Mouse (Mus musculus) natural killer cell, adult 2 months (primary cell): ENCODE measurements around the gene Mtnr1a.
"Not testable (repeated sequence)": the region's sequence is repeated elsewhere in the genome, so short reads cannot be mapped to it uniquely, and the experiment has no call there.

Experiments used
- DNase-seq, 2 experiments: peaks; one replicate each; pipeline ENCODE4 v3.0.0; 2022; ENCODE audit warnings: low spot score in 2 of 2

Gene Mtnr1a

DNA sequence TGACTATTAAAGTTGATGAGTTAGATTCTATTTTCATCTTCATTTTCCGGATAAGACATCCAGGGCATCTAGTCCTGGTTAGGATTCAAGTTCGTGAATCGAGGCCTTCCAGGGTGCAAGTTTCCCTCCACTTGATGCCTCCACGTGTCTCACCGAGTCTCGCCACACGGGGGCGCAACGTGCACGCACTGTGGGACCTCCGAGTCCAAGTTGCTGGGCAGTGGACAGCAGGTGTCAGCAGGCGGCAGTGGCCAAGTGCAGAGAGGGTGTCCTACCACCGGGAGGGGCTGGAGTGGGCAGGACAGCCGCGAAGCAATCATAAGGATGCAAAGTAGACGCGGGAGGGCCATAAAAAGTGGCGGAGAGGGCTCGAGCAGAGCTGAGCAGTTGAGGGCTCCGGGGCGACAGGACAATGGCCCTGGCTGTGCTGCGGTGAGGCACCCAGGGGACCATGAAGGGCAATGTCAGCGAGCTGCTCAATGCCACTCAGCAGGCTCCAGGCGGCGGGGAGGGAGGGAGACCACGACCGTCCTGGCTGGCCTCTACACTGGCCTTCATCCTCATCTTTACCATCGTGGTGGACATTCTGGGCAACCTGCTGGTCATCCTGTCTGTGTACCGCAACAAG is at the start of gene Mtnr1a:
Gene Mtnr1a, plus strand, starts transcription at position 379 of the 628 bp plus-strand sequence.
- no peak for DNase-seq

DNA sequence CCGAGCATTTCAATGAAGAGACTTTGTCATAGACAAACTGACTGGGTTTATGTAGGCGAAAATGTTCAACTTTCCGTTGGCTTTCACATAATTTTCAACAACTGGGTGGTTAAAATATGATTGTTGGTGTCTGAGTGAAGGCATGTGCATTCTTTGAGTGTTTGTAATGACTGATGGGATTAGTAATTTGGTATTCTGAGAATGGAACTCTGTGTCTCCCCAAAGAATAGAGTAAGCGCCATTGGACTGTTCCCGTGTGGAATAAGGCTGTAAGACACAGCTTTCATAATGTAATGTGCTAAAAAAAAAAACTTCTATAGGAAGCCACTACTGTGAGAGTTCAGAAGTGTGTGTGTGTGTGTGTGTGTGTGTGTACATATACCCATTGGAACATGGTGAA is 49.7 kb upstream of the Mtnr1a start:
- no peak for DNase-seq

DNA sequence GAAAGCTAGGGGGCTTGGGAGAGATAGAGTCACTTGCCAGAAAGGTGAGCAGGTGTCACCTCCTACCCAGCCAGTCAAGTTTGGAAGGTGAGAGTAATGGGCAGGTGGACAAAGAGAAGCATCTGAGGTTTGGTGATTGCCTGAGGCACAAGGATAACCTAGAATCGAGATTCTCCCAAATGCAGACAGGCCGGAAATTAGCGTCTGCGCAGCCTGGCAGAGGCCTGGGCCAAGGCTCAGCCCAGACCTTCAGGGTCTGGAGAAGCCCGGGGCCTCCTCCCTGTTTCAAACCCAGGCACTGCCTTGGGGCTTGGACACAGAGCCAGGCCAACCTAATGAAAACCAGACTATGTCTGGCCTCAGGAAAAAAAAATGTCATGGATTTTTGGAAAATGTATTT is 47.8 kb upstream of the Mtnr1a start:
- no peak for DNase-seq

DNA sequence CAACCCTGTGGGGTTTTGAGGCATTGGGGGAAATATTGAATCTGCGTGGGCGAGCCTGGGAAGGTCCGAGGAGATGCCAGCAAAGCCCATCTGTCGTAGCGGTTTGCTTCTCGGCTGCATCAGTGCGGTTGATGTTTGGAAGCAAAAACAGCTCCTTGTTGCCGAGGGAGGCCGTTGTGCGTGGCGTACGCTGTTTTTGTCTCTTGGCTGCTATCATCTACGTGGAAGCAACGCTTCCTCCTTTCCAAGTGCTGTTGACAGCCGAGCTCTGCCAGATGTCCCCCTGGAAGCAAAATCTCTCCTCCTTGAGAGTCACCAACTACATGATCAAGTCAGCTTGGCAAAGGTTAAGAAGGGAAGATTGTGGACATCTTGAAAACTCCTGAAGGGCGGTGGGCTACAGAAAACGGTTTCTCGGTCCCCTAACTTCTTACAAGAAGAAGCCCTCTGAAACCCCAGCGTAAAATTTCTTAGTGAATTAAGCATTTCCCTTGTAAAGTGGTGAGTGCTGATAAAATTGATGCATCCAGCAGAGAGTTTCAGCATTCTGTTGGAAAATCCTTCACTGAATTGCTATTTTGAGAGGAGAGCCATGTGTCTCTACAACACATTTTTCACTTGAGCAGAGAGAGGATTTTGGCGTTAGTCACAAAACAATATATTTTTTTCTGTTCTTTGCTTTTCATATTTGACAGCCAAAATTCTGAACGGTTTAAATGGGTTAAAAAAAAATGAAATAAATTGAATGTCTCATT is 46.8 kb upstream of the Mtnr1a start:
- DNase-seq, result no peak

DNA sequence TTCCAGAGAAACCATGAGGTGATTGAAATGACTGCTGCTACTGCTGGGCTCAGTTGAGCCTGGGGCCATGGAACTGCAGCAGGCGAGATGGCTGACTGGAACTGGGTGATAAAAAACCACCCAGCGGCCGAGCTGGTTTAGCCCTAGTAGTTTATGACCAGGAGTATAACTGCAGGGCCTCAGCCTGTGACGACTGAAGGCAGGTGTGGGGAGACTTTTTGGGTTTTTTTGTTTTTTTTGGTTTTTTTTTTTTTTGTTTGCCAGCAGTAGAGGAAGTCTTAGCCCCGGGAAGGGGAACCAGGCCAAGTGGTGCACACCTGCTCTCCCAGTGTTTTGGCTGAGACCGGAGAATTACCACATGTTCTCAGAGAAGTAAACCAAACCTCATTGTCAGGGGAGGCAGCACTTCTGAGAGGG is 40.8 kb upstream of the Mtnr1a start:
- no peak for DNase-seq

DNA sequence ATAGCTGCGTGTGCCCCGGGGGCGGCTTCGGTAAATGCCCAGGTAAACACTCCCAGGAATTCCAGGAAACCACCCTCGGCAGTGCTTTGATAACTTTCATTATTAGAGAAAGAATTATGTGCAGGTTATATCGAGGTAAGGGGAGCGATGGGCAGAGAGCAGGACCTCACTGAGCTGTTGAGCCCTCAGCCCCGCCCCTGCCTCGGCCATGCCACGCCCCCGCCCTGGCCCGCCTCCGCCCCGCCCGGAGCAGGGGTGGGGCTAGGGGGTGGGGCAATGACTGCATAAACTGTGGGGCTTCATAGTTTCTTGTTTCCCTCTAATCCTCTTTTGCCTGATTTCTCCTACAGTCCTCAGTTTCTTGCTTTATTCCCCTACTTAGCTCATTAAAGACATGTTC is 30.6 kb upstream of the Mtnr1a start:
- no peak for DNase-seq

DNA sequence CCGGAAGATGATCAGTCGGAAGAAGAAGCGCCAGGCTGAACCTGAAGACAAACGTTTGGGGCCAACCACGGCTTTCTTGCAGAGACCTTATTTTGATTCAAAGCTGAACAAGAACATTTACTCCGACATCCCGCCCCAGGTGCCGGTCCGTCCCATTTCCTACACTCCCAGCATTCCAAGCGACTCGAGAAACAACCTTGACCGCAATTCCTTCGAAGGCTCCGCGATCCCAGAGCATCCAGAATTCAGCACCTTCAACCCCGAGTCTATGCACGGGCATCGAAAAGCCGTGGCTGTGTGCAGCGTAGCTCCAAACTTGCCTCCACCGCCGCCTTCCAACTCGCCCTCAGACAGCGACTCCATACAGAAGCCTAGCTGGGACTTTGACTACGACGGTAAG is 24.8 kb upstream of the Mtnr1a start:
- no peak for DNase-seq

DNA sequence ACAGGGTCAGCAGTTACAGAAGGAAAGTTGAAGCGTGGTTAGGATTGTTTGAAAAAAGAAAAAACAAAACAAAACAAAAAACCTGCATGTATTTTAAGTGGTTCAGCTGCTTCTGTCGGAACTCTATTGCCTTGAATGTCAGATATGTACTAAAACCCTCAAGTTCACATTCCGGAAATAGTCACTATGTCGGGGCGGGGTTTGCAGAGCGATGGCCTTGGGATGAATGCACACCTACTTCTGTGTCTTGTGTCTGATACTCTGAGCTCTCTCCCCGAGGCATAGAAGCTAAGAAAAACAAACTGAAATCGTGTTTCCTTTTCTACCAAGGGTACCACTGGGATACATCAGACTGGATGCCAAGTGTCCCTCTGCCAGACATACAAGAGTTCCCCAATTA is 18.5 kb upstream of the Mtnr1a start:
- no peak for DNase-seq

DNA sequence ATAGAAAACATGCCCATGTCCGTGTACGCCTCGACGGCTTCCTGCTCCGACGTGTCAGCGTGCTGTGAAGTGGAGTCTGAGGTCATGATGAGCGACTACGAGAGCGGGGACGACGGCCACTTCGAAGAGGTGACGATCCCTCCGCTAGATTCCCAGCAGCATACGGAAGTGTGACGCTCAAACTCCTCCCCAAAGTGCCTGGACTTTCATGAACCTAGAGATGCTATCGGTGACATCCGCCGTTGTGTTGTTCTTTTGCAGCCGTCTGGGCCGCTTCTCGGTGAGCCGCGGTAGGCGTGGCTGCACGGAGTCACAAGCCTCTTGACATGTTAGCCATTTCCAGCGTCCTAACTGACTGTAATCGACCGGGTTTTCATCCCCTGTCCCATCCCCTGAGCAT is 17.7 kb upstream of the Mtnr1a start:
- DNase-seq, result no peak

DNA sequence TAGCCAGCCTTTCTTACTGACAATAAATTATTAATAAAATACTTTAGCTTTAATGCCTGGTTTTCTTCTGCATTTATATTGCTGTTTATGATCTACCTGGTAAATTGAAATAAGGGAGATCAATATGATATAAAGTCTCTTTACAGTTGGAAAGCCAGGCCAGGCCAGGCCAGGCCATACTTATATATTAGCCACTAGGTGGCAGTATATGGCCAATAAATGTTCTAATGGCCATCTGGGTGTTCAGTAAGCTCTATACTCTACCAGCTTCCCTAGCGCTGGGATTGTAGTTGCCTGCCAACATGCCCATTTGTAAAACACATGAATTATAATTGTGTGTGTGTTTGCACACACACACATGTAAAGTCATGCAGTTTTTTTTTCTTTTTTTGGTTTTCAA is 16.7 kb upstream of the Mtnr1a start:
- DNase-seq, result no peak

DNA sequence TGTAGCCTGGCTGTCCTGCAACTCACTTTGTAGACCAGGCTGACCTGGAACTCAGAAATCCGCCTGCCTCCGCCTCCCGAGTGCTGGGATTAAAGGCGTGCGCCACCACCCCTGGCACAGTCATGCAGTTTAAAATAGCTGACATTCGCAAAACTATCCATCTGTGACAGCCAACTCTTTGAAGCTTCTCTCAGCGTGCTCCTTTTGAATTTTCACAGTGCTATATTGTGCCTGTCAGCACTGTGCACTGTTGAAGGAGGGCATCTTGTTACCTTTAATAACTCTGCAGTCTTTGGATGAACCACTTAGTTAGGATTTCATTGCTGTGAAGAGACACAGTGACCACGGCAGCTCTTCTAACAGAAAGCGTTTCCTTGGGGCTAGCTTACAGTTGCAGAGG is 16.3 kb upstream of the Mtnr1a start:
- no peak for DNase-seq

DNA sequence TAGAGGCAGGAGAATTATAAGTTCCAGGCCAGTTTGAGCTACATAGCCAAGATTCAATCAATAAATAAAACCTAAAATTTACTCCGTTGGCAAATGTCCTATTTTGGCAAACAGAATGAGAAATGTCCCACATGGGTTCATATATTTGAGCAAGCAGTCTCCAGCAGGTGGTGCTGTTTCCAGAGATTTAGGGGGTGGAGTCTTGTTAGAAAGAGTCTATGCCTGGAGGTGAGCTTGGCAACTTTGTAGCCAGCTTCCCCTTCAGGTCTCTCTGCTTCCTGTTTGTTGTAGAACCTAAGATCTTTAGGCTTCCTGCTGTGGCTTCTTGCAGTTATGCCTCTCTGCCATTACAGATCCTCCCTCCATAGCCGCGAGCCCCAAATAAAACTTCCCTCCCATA is 13.4 kb upstream of the Mtnr1a start:
- no peak for DNase-seq

DNA sequence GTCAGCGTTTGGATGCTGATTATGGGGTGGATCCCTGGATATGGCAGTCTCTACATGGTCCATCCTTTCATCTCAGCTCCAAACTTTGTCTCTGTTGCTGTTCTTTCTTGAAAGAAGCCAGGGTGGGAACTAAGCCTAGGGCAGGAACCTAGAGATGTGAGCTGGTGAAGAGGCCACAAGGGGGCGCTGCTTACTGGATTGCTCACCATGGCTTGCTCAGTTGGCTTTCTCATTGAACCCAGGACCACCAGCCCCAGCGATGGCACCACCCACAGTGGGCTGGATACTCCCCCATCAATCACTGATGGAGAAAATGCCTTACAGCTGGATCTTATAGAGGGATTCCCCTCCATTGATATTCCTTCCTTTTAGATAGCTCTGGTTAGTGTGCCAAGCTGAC is 12.1 kb upstream of the Mtnr1a start:
- no peak for DNase-seq

DNA sequence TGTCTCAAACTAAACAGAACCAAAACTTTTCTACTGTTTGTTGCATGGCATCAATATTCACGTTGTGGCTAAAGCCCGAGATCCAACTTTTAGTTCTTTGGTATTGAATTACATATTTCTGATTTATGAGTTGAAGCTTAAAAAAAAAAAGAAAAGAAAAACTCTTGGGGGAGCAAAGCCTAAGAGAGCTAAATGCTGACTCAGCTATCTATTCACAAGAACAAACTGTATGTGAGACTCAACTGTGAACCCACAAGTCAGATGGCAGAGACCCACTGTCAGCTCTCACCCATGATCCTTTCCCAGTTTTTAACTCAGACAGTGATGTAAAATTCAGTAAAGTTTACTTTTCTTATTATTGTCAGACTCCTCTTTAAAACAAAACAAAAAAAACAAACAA is 8.9 kb upstream of the Mtnr1a start:
- no peak for DNase-seq

DNA sequence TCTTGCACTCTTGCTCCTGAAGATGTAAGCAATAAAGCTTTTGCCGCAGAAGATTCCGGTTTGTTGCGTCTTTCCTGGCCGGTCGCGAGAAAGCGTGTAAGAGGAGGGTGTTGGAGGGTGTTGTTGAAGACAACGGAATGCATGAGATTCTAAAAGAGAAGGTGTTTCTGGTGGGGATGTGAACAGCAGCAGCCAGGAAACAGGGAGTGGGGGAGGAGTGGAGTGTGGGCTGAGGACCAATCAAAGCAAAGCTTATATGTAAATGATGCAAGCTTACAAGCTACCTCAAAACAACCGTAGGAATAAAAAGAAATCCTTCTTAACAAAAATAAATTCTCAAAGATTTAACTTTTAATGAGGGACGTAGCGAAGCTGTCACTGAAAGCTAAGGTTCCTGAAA is 6.6 kb upstream of the Mtnr1a start:
- DNase-seq, result no peak

DNA sequence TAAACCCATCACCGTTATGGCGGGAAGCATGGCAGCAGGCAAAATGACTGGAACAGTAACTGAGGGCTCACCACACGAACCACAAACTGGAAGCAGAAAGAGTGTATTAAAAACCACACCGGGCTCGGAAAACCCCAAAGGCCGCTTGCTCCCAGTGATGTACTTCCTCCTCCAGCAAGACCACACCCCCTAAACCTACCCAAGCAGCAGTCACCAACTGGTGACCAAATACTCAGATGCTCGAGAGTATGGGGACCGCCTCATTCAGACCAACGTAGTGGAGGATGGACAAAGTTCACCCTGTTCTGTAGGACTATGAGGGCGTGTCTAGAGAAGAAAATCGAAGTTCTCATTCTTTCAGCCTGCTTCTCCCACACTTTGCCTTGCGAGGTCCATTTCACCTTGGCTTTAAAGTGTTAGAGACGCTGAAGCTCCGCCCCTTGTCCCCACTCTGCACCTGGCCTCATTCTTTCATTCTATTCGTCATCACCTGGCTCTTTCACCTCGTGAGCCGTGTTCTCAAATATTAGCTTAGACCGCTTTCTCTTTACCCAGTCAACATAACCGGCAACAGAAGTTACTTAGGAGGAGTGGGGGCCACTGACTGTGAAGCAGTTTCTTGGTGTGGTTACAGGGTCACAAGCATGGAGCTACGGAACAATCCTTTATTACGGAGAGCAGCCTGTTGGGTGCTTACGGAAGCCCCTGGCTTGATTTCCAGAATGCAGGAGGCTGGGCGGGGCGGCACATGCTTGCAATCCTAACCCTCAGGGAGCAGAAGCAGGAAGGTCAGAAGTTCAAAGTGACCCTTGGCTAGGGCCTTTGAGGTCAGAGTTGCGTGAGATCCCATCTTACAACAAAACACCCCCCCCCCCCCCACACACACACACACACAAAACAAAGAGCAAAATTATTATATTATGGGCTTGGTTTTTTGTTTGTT is 5.7 kb upstream of the Mtnr1a start:
- DNase-seq, result no peak

DNA sequence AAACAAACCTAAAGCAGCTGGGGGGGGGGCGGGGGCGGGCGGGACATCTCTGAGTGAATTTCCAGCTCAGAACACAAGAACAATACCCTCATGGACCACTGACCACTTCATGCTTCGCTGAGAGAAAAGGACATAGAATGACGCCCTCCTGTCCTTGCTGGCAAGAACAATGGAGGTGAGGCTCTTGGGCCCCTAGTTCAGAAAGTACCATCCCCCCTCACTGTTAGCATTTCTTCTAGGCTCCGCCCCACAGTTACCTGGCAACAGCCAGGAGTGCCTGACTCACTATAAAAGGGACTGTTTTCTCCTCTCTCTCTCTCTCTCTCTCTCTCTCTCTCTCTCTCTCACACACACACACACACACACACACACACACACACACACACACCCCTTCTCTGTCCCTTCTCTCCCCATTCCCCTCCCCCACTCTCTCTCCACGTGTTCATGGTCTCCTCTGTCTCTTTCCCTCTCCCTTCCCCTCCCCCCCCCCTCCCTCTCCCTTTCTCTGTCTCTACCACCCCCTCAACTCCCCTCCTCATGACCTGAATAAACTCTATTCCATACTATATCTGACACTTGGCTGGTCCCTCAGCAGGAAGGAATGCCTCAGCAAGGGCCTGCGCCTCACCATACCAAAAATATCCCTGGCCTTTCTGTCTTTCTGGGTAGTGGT is 4.6 kb upstream of the Mtnr1a start:
- DNase-seq, result no peak

DNA sequence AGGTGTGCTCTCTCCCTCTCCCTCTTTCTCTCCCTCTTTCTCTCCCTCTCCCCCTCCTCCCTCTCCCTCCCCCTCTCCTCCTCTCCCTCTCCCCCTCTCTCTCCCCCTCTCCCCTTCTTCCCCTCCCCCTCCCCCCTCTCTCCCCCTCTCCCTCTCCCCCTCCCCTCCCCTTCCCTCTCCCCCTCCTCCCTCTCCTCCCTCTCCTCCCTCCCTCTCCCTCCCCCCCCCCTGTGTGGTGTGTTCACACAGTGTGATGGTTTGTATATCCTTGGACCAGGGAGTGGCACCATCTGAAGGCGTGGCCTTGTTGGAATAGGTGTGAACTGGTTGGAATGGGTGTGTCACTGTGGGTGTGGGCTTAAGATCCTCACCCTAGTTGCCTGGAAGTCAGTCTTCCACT is 3.5 kb upstream of the Mtnr1a start:
- not testable (repeated sequence) for DNase-seq

DNA sequence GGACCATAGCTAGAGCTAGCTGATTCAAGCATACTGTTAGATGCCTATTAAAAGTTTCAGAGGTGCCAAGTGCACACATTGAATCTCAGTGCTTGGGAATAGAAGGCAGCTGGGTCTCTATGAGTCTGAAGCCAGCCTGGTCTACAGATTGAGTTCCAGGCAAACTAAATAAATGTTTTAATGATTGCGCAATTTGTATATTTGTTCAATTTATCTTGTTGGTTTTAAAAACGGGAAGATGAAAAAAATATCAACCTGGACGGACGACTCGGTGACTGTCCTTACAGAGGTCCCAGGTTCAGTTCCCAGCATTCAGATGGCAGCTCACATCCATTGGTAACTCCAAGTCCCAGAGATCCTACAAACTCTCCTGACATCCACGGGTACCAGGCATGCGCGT is 2.0 kb downstream of the Mtnr1a start:
- no peak for DNase-seq

DNA sequence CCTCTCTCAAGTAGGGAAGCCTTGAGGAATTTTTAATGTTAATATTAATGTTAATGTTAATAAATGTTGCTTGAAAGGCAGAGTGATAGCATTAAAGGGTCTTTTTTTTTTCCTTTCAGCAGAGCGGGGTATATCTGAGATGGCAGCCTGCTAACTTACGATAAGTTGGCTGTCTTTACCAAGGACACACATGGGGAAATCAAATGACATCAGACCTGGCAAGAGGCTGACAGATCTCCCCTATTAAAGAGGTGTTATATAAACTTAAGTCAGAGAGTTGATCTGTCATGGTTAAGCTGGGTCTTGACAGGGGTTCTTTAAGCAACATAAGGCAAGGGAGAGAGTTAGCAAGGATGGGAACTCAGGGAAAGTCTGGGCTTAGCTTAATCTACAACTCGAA is 11.9 kb downstream of the Mtnr1a start:
- no peak for DNase-seq

DNA sequence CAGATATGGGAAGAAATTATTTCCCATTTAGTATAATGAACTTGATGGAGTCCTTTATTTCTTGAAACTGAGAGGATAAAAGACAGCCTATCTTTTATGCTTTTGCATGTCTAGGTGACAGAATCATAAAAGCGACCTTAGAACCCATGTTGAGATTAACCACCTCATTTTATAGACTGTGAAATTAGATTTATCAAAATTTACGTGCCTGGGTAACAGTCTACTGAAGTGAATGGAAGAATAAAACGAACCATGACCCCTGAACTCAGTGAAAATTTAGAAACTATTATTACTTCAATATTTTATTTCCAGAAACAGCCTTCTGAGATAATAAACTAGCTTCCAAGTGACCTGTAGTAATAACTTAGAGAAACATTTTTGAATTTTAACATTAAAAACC is 24.7 kb downstream of the Mtnr1a start:
- no peak for DNase-seq
